Mouse (Mus musculus) small intestine, adult 2 months (tissue): ENCODE measurements around the gene Ppp2r2d.

ENCODE experiments used
- CTCF ChIP-seq: fragments of 200-500 bp; IDR thresholded peaks from 2 replicates; pipeline ENCODE4 v1.5.1; 2012; ENCODE audit warnings: low read depth, mild to moderate bottlenecking, control low read depth, inconsistent platforms, low read length, moderate library complexity, mixed read lengths; ENCODE audit not compliant: insufficient replicate concordance, insufficient read length; ENCODE audit errors: extremely low read depth
- POLR2A ChIP-seq: fragments of 200-500 bp; IDR thresholded peaks from 2 replicates; pipeline ENCODE4 v1.6.1; 2012; ENCODE audit warnings: low read depth, mild to moderate bottlenecking, control low read depth, inconsistent platforms, low read length, moderate library complexity

- TF ChIP-seq POLR2A (no peak), CTCF (no peak)
These were observed 4.2 kb downstream of the Ppp2r2d start for GRCm38 (mm10) chr7:138850083-138850482.
